Mouse (Mus musculus) MEL (cell line): ENCODE results near the gene Cpm. TPM values are rescaled to one million over a fixed set of nuclear protein-coding genes. Genes with fewer than 3 reads are reported as not detected.
"Not testable (repeated sequence)": the region's sequence is repeated elsewhere in the genome, so short reads cannot be mapped to it uniquely, and the experiment has no call there.

Experiments used
- DNase-seq: peaks from one replicate; pipeline ENCODE4 v3.0.0; 2011; ENCODE audit warnings: low read depth, low spot score
- H3K27ac ChIP-seq: 2 replicates; pipeline ENCODE4 v1.5.1; 2012; ENCODE audit warnings: low read depth, mild to moderate bottlenecking, control low read depth, low read length, moderate library complexity; ENCODE audit not compliant: control insufficient read depth
- H3K27me3 ChIP-seq, 2 experiments: fragments of 150-350 bp in 1 of 2; sonication (generic) in 1 of 2; 2 replicates each; pipeline ENCODE4 v1.6.1; 2012; ENCODE audit warnings: low read length in 2 of 2, mild to moderate bottlenecking in 2 of 2, improper control_type of control experiment in 1 of 2, moderate library complexity in 1 of 2; ENCODE audit not compliant: insufficient read depth in 2 of 2, control insufficient read depth in 1 of 2
- H3K36me3 ChIP-seq, 2 experiments: 2 replicates each; pipeline ENCODE4 v1.6.1; 2012 to 2014; ENCODE audit warnings: low read length in 2 of 2, improper control_type of control experiment in 1 of 2, inconsistent platforms in 1 of 2, mild to moderate bottlenecking in 1 of 2; ENCODE audit not compliant: insufficient read depth in 2 of 2, control insufficient read depth in 1 of 2
- H3K4me1 ChIP-seq, 2 experiments: fragments of 150-350 bp in 1 of 2; sonication (generic) in 1 of 2; 2 replicates each; pipeline ENCODE4 v1.6.1; 2012; ENCODE audit warnings: low read length in 2 of 2, improper control_type of control experiment in 1 of 2, mild to moderate bottlenecking in 1 of 2; ENCODE audit not compliant: insufficient read depth in 2 of 2, control insufficient read depth in 1 of 2
- H3K4me3 ChIP-seq, 2 experiments: fragments of 150-350 bp in 1 of 2; sonication (generic) in 1 of 2; 2 replicates each; pipeline ENCODE4 v1.5.1; 2012; ENCODE audit warnings: low read depth in 2 of 2, low read length in 2 of 2, mild to moderate bottlenecking in 2 of 2, moderate library complexity in 2 of 2, control low read depth in 1 of 2, improper control_type of control experiment in 1 of 2; ENCODE audit not compliant: control insufficient read depth in 1 of 2, insufficient read depth in 1 of 2
- H3K79me2 ChIP-seq: 2 replicates; pipeline ENCODE4 v1.6.1; 2012; ENCODE audit warnings: mild to moderate bottlenecking, low read length, moderate library complexity; ENCODE audit not compliant: control insufficient read depth, poor library complexity, insufficient read depth
- H3K9ac ChIP-seq: 2 replicates; pipeline ENCODE4 v1.6.1; 2012; ENCODE audit warnings: low read depth, mild to moderate bottlenecking, control low read depth, low read length, moderate library complexity; ENCODE audit not compliant: control insufficient read depth, poor library complexity, severe bottlenecking
- H3K9me3 ChIP-seq: fragments of 150-350 bp; sonication (generic); replicated peaks from 2 replicates; pipeline ENCODE4 v1.6.1; 2012; ENCODE audit warnings: mild to moderate bottlenecking, low read length, improper control_type of control experiment, moderate library complexity; ENCODE audit not compliant: insufficient read depth
- CHD2 ChIP-seq: IDR thresholded peaks from 2 replicates; pipeline ENCODE4 v1.6.1; 2011; ENCODE audit warnings: low read length, improper control_type of control experiment
- EP300 ChIP-seq, 2 experiments: IDR thresholded peaks; 2 replicates each; pipeline ENCODE4 v1.6.1; 2011; ENCODE audit warnings: improper control_type of control experiment in 2 of 2, low read length in 2 of 2, low read depth in 1 of 2, mild to moderate bottlenecking in 1 of 2
- GATA1 ChIP-seq: IDR thresholded peaks from 2 replicates; pipeline ENCODE4 v1.6.1; 2011; ENCODE audit warnings: low read depth, low read length, improper control_type of control experiment
- JUND ChIP-seq: IDR thresholded peaks from 2 replicates; pipeline ENCODE4 v1.6.1; 2011; ENCODE audit warnings: low read depth, mild to moderate bottlenecking, improper control_type of control experiment, low read length
- KAT2A ChIP-seq: conservative IDR thresholded peaks from 2 replicates; pipeline ENCODE4 v1.6.1; 2012; ENCODE audit warnings: low read depth, low read length, improper control_type of control experiment, inconsistent platforms
- MAFK ChIP-seq: IDR thresholded peaks from 2 replicates; pipeline ENCODE4 v1.6.1; 2011; ENCODE audit warnings: low read depth, mild to moderate bottlenecking, low read length, improper control_type of control experiment, borderline replicate concordance
- MYC ChIP-seq: IDR thresholded peaks from 2 replicates; pipeline ENCODE4 v1.6.1; 2011; ENCODE audit warnings: low read depth, mild to moderate bottlenecking, low read length, improper control_type of control experiment, moderate library complexity
- NELFE ChIP-seq: IDR thresholded peaks from 2 replicates; pipeline ENCODE4 v1.6.1; 2011; ENCODE audit warnings: low read depth, low read length, improper control_type of control experiment
- POLR2A ChIP-seq, 2 experiments: IDR thresholded peaks; 2 replicates each; pipeline ENCODE4 v1.6.1; 2011 to 2012; ENCODE audit warnings: low read length in 2 of 2, mild to moderate bottlenecking in 2 of 2, control low read depth in 1 of 2, improper control_type of control experiment in 1 of 2, low read depth in 1 of 2, moderate library complexity in 1 of 2; ENCODE audit not compliant: control insufficient read depth in 1 of 2, insufficient read depth in 1 of 2, poor library complexity in 1 of 2
- RAD21 ChIP-seq: IDR thresholded peaks from 2 replicates; pipeline ENCODE4 v1.6.1; 2011; ENCODE audit warnings: mild to moderate bottlenecking, low read depth, low read length, improper control_type of control experiment
- SIN3A ChIP-seq: IDR thresholded peaks from 2 replicates; pipeline ENCODE4 v1.6.1; 2012; ENCODE audit warnings: low read length, improper control_type of control experiment, inconsistent platforms
- SMC3 ChIP-seq: IDR thresholded peaks from 2 replicates; pipeline ENCODE4 v1.6.1; 2011; ENCODE audit warnings: low read depth, low read length, improper control_type of control experiment
- TBP ChIP-seq: IDR thresholded peaks from 2 replicates; pipeline ENCODE4 v1.8.0; 2011; ENCODE audit warnings: low read depth, low read length, improper control_type of control experiment
- TCF12 ChIP-seq: IDR thresholded peaks from 2 replicates; pipeline ENCODE4 v1.6.1; 2014; ENCODE audit warnings: low read depth, mild to moderate bottlenecking, inconsistent platforms, low read length, improper control_type of control experiment, moderate library complexity
- USF2 ChIP-seq, 2 experiments: IDR thresholded peaks; 2 replicates each; pipeline ENCODE4 v1.6.1; 2011 to 2012; ENCODE audit warnings: improper control_type of control experiment in 2 of 2, low read length in 2 of 2, borderline replicate concordance in 1 of 2, inconsistent platforms in 1 of 2, low read depth in 1 of 2, mild to moderate bottlenecking in 1 of 2; ENCODE audit not compliant: insufficient read depth in 1 of 2
- ZC3H11A ChIP-seq: IDR thresholded peaks from 2 replicates; pipeline ENCODE4 v1.6.1; 2012; ENCODE audit warnings: low read depth, mild to moderate bottlenecking, inconsistent platforms, low read length, improper control_type of control experiment
- polyA plus RNA-seq, 2 experiments: library from polyadenylated mRNA; stranded (reverse) in 1 of 2; unstranded in 1 of 2; fragments of >175 nt in 1 of 2; fragments of >200 nt in 1 of 2; gene quantifications; 2 replicates each; pipeline versions ENCODE4 v1.2.1 to v1.2.4; 2012; ENCODE audit warnings: low replicate concordance in 2 of 2, low read depth in 1 of 2; ENCODE audit not compliant: insufficient read length in 2 of 2, insufficient read depth in 1 of 2, missing spikeins in 1 of 2
- total RNA-seq: library from RNA; depleted of rRNA; stranded (reverse); fragments of 300-350 nt; gene quantifications from 2 replicates; pipeline ENCODE4 v1.2.3, GENCODE M21; 2012

Cpm gene
- total and polyA plus RNA-seq, 3 experiments: 0.04 to 0.40 TPM; not detected in 1

DNA sequence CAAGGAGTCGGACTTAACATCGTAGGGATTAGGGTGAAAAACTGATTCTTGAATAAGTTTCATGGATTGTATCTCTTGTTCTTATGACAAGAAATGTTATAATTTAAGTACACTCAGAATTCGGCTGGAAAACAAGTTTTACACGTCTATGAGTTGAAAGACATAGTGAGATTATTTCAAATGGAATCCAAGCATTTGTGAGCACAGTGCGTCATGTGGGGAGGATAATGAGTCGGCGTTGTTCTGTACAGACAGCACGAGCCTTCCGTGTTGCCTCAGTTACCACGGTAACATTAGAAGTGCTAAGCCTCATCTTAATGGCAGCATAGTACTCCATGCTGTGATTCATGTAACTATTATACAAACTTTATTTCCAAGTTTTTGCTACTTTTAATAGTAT, 42.0 kb upstream of the Cpm start:
- no peak overlapping the region for H3K9ac ChIP-seq
- H3K79me2 ChIP-seq: no peaks in the 10 kb centered on the region
- H3K9me3 ChIP-seq: no peaks in the 10 kb centered on the region
- H3K36me3 ChIP-seq: no peaks in the 10 kb centered on the region
- no peaks in the 10 kb centered on the region for H3K27me3 ChIP-seq
- no peak for DNase-seq
- no peak for TF ChIP-seq MAFK
- no peak for TF ChIP-seq CHD2
- TF ChIP-seq GATA1: no peak
- no peak for TF ChIP-seq EP300 (IDR thresholded peaks at IDR 0.05; ENCODE audit: low read depth in 1 of 2, low read length in 2 of 2)
- no peak for TF ChIP-seq SMC3
- TF ChIP-seq SIN3A: no peak
- no peak for TF ChIP-seq KAT2A
- no peak for TF ChIP-seq TBP
- no peak for TF ChIP-seq MYC
- no peak for TF ChIP-seq RAD21
- TF ChIP-seq TCF12: no peak
- TF ChIP-seq NELFE: no peak
- no peak for TF ChIP-seq ZC3H11A
- no peak for TF ChIP-seq POLR2A (IDR thresholded peaks at IDR 0.05; ENCODE audit: control insufficient read depth in 1 of 2, insufficient read depth in 1 of 2, low read depth in 1 of 2, low read length in 2 of 2, poor library complexity in 1 of 2)
- no peak for TF ChIP-seq USF2 (IDR thresholded peaks at IDR 0.05; ENCODE audit: borderline replicate concordance in 1 of 2, insufficient read depth in 1 of 2, low read depth in 1 of 2, low read length in 2 of 2)
- TF ChIP-seq JUND: no peak
- TF ChIP-seq, all 39 proteins: peak for 0
- no peak overlapping the region for H3K27ac ChIP-seq
- H3K4me1 ChIP-seq: no peaks in the 10 kb centered on the region
- no peak overlapping the region for H3K4me3 ChIP-seq

DNA sequence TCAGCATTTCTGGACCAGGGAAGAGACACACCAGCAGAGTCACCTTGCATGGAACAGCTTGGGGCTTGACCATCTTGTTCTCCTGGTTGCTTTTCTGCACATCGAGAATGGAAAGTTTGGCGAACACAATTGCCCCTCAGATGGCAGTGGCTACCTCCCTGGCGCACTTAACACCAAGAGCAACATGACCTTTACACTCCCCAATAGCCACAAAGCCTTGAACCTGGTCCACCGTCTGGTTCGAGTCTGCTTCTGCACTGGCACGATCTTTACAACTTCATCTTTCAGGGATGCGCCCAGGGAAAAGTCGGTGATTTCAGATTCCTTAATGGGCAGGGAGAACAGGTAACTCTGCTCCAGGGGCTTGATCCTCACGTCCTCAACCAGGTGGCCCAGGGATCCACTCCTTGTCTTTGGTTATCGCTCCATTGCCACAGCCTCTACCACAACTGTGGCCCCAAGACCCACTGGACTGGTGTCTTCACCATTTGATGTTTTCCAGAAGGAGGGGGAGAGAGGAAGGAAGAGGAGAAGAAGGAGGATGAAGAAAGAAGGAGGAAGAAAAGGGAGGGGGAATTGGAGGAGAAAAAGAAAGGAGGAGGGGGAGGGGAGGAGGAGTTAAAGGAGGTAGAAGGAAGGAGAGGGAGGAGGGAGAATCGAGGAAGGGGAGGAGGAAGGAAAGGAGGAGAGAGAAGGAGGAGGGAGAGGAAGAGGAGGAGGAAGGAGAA, 40.7 kb upstream of the Cpm start:
- H3K27me3 ChIP-seq, DNase-seq, H3K9ac ChIP-seq, H3K36me3 ChIP-seq, H3K79me2 ChIP-seq, H3K9me3 ChIP-seq, H3K4me3 ChIP-seq, H3K4me1 ChIP-seq, H3K27ac ChIP-seq: not testable (repeated sequence)
